Mouse (Mus musculus): ENCODE results near the gene Gm14744. TPM values are rescaled to one million over a fixed set of nuclear protein-coding genes. Genes with fewer than 3 reads are reported as not detected.
"Not testable (repeated sequence)": the region's sequence is repeated elsewhere in the genome, so short reads cannot be mapped to it uniquely, and the experiment has no call there.

The Gm14744 gene
- not detected in 2 replicates for polyA plus RNA-seq (2014; fragmentation: Nextera tagmentation; extraction: Ambion mirVana)

- H3K4me3 ChIP-seq (ENCODE audit: low read depth, low read length); H3K4me2 ChIP-seq (replicated peaks; ENCODE audit: low read depth, low read length); H3K4me1 ChIP-seq (ENCODE audit: control insufficient read depth, insufficient read depth, low read length); H3K9ac ChIP-seq (replicated peaks; ENCODE audit: low read depth, low read length); H3K27ac ChIP-seq (ENCODE audit: low read length); H3K9me3 ChIP-seq (ENCODE audit: control insufficient read depth, low read depth, low read length); H3K36me3 ChIP-seq (ENCODE audit: control insufficient read depth, insufficient read depth, low read length); H3K27me3 ChIP-seq (ENCODE audit: control insufficient read depth, insufficient read depth, low read length); ATAC-seq (ENCODE audit: insufficient number of reproducible peaks, insufficient read depth, low FRiP score, low read depth): not testable (repeated sequence)
- 94% methylated on average over 2 of the region's 2 CpGs for WGBS
Observed at GRCm38 (mm10) chrX:77864458-77864857, at the start of gene Gm14744. TSS of gene Gm14744 (plus strand) at chrX:77864758.

- H3K27ac ChIP-seq (ENCODE audit: low read length), result no peak within 1 kb of the TSS
- no peaks in the 10 kb centered on the region for H3K9me3 ChIP-seq (ENCODE audit: control insufficient read depth, low read depth, low read length)
- 70% methylated on average over 1 of the region's 1 CpGs for WGBS
- H3K4me1 ChIP-seq (ENCODE audit: control insufficient read depth, insufficient read depth, low read length), result no peaks in the 10 kb centered on the region
- H3K4me3 ChIP-seq (ENCODE audit: low read depth, low read length), result no peak within 1 kb of the TSS
- no peaks in the 10 kb centered on the region for H3K36me3 ChIP-seq (ENCODE audit: control insufficient read depth, insufficient read depth, low read length)
- H3K9ac ChIP-seq (replicated peaks; ENCODE audit: low read depth, low read length), result no peak within 1 kb of the TSS
- H3K4me2 ChIP-seq (replicated peaks; ENCODE audit: low read depth, low read length), result no peak within 1 kb of the TSS
- H3K27me3 ChIP-seq (ENCODE audit: control insufficient read depth, insufficient read depth, low read length), result no peaks in the 10 kb centered on the region
- no peak for ATAC-seq (ENCODE audit: insufficient number of reproducible peaks, insufficient read depth, low FRiP score, low read depth)
Observed at GRCm38 (mm10) chrX:77853523-77853922, 11.0 kb upstream of the Gm14744 start, which contains the start of gene Pbsn. TSS of gene Pbsn (minus strand) at chrX:77853623.

GRCm38 (mm10) chrX:77880033-77880432 lies 15.5 kb downstream of the Gm14744 start:
- not testable (repeated sequence) for H3K27ac ChIP-seq (ENCODE audit: low read length); H3K36me3 ChIP-seq (ENCODE audit: control insufficient read depth, insufficient read depth, low read length)
- WGBS, result 44% methylated on average over 2 of the region's 4 CpGs

More at GRCm38 (mm10) chrX:77880033-77880432, 15.5 kb downstream of the Gm14744 start:
- H3K4me3 ChIP-seq (ENCODE audit: low read depth, low read length); ATAC-seq (ENCODE audit: insufficient number of reproducible peaks, insufficient read depth, low FRiP score, low read depth); H3K4me2 ChIP-seq (replicated peaks; ENCODE audit: low read depth, low read length); H3K9ac ChIP-seq (replicated peaks; ENCODE audit: low read depth, low read length); H3K9me3 ChIP-seq (ENCODE audit: control insufficient read depth, low read depth, low read length); H3K4me1 ChIP-seq (ENCODE audit: control insufficient read depth, insufficient read depth, low read length); H3K27me3 ChIP-seq (ENCODE audit: control insufficient read depth, insufficient read depth, low read length): not testable (repeated sequence)

Other genes starting within 250 kb of the Gm14744 start
- 12.8 and 13.9 TPM in 2 replicates for gene Prkx, start 68.5 kb upstream of the Gm14744 start, polyA plus RNA-seq (2014; fragmentation: Nextera tagmentation; extraction: Ambion mirVana)
- not detected in 2 replicates for gene Pbsn, start 11.1 kb upstream of the Gm14744 start, polyA plus RNA-seq (2014; fragmentation: Nextera tagmentation; extraction: Ambion mirVana)
- gene 5430402E10Rik, start 60.3 kb downstream of the Gm14744 start, polyA plus RNA-seq (2014; fragmentation: Nextera tagmentation; extraction: Ambion mirVana), result not detected in 2 replicates
- gene Obp1a, start 226.6 kb downstream of the Gm14744 start, polyA plus RNA-seq (2014; fragmentation: Nextera tagmentation; extraction: Ambion mirVana), result not detected in 2 replicates